Mouse (Mus musculus) testis, postnatal 10 days (tissue): Measurements from ENCODE around the gene Stub1.

Experiments used
- DNase-seq: peaks from one replicate; pipeline ENCODE4 v3.0.0; 2021; ENCODE audit warnings: low spot score

Stub1 gene

DNA sequence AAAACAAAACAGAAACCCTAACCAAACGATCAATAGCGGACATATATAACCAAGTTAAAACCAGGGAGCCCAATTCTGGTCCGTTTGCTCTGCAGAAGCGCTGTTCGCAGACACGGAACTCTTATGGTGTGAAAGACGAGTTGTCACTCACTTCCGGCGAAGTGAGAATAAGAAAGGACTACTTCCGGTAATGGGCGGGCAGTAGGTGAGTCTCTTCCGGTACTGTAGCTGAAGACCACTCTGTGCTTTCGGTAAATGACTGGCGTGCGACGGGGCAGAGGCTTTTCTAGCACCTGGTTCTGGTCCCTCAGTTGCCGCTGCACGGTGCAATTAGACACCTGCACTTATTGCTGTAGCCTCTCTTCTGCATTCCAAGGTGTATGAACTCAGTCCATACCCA, 9.8 kb downstream of the Stub1 start, which contains the start of gene Wdr24:
Wdr24 (plus strand) TSS at position 176 of the 400 bp plus-strand sequence.
- DNase-seq: peak; percentile 69

DNA sequence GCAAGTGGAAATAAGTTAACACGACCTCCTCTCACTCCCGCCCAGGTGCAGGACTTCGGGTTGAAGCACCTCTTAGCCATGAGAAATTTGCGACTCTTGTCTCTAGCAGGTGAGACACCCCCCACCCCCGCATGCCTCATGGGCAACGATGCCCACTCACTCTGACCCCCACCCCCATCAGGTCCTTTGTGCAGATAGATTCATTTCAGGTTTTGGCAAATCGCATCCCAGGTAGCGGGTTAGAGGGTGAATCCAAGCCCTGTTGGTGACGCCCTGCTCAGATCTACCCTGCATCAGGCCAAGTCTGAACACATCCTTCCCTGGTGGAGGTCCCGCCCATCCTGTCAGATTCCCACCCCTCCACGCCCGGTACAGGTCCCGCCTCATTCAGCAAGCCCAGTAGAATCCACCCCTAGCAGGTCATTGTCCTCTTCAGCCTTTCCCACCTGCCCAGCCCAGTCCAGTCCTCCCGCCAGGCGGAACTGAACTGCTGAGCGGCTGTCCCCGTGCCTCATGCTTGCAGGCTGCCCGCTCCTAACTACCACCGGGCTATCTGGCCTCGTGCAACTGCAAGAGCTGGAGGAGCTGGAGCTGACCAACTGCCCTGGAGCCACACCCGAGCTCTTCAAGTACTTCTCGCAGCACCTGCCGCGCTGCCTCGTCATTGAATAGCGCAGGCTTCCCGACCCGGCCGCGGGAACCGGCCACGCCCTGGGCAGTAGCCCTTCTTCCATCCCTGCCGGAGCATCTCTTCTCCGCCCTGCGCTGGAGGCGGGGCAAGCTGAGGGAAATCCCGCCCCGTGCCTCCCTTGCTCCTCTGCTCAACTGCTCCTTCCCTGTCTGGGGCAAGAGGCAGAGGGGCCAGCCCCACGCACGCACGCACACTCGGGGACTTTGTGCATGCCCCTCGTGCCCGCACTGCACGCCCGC, 14.1 kb downstream of the Stub1 start:
- DNase-seq: peak; percentile 52

DNA sequence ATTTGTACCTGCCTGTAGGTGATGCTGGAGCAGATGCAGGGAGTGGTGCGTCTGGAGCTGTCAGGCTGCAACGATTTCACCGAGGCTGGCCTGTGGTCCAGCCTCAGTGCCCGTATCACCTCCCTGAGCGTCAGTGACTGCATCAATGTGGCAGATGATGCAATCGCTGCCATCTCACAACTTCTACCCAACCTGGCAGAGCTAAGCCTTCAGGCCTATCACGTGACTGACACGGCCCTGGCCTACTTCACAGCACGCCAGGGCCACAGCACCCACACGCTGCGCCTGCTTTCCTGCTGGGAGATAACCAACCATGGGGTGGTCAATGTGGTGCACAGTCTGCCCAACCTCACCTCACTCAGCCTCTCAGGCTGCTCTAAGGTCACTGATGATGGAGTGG, 15.5 kb downstream of the Stub1 start:
- peak; percentile 33 for DNase-seq

- peak; percentile 94 for DNase-seq
Measured at GRCm38 (mm10) chr17:25813471-25813870, 19.7 kb downstream of the Stub1 start.

DNA sequence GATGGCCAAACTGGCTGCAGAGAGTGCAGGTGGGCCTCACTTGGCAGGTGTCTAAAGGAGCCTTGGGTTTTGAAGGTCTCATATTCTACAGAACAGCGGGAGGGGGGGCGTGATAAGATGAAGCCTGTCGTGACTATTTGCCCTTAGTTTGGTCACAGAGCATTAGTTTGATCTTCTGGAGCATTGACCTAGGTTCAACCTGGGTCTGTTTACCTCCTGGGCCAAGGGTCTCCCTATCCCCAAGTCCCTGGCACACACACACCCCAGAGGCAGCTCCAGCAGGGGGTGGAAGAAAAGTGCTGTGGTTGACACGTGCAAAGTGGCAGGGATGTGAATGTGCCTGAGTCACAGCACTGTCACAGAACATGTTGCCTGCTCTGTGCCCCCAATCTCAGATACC, 22.3 kb downstream of the Stub1 start:
- peak; percentile 33 for DNase-seq

- peak; percentile 39 for DNase-seq
Measured at GRCm38 (mm10) chr17:25809606-25810340, 23.4 kb downstream of the Stub1 start.

DNA sequence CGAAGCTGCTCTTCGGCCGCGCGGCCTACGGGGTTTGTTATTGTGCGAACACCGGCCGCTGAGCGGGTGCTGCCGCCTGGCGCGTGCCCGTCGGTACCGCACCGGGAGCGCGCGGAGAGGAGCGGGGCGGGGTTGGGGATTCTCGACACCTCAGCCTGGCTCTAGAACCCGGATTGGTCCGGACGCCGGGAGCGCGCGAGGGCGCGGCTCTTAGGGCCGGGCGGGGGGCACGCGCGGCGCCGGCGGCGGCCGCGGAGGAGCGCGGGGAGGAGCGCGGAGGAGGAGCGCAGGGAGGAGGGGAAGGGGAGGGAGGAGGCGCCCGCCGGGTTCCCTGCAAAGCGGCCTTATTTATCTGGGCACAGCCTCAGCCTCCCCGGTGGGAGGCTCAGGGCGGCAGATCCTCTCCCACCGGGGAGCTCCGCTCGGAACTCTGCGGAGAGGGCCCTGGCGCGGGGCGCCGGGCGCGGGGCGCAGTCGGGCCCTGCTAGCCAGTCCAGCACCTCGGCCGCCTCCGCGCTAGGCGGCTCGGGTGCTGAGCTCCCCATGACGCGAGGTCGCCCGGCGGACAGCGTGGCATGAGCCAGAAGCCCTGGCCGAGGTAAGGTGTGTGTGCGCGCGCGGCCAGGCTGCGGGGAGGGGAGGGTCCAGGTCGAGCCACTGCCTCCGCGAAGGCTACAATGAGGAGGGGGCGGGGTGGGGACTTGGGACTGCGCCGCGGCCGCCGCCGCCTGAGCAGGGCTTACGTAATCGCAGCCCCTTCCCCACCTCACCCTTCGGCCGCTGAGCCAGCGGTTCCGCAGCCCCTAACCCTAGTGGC, 24.2 kb downstream of the Stub1 start, which contains the start of gene Fbxl16:
Fbxl16 (plus strand) TSS at position 297 of the 817 bp plus-strand sequence.
- peak; percentile 76 for DNase-seq

GRCm38 (mm10) chr17:25808028-25808427, 25.2 kb downstream of the Stub1 start:
- no peak for DNase-seq

GRCm38 (mm10) chr17:25807452-25807851, 25.8 kb downstream of the Stub1 start:
- peak; percentile 36 for DNase-seq

DNA sequence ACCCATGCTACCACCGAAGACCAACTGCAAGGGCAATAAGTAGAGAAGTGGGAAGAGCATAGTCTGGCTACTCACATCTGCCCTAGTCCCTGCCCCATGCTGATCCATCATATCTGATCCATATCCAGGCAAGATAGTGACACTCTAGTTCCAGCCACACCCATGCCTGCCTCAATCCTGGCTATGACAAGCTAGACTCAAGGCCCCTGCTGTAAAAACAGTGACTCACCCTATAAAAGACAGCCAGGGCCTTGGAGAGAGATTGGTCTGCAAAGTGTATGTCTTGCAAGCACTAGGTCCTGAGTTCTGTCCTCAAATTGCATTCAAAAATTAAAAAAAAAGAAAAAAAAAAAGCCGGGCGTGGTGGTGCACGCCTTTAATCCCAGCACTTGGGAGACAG, 26.7 kb downstream of the Stub1 start:
- no peak for DNase-seq

DNA sequence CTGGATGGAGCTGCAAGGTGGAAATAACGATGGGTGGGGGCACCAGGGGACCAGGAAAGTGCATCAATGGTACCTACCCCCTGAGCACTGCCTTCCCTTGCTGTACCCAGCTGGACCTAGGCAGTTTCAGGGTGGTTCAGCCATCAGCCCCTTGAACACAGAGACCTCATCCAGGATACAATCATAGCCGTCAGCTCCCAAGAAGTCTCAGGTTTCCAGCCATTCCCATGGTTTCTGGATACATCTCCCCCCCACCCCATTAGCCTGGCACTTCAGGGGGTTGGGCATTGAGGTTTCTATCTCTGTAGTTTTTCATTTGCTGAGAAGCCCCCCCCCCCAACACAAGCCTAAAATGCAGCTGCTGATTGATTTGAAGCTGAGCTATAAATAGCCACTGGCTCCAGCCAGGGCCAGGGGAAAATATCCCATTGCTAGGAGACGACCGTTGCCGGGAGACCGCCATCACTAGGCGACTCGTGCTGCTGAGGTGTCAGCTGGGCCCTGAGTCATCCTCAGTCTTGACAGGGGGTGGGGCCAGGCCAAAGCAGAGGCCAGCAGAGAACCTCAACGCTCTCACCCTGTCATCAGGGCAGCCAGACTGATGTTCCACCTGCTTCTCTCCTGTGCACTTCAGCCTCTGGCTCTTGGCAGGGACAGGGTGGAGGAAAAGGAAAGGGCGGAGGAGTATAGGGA, 30.2 kb downstream of the Stub1 start:
- DNase-seq: peak; percentile 38

- peak; percentile 50 for DNase-seq
Measured at GRCm38 (mm10) chr17:25801029-25801428, 32.2 kb downstream of the Stub1 start.

DNA sequence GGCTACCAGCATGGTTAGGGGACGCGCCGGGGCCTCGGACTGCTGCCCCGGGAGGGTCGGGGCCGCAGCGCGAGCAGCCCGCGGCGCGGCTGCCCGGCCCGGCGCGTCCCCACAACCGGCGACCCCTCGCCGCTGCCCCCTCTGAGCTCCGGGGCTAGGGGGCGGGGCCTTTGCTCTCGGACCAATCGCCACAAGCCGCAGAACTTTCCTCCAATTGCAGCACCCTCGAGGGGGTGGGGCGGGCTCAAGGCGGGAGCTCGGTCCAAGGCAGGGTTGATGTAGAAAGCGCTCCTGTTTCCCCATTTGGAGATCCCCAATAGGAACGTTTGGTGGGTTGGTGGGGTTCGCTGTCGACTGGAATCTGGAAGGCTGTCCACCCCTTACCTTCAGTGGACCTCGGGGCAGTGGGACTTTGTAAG, 36.2 kb downstream of the Stub1 start, which contains the start of gene Metrn:
Metrn (minus strand) TSS at position 186 of the 419 bp plus-strand sequence.
- peak; percentile 95 for DNase-seq

DNA sequence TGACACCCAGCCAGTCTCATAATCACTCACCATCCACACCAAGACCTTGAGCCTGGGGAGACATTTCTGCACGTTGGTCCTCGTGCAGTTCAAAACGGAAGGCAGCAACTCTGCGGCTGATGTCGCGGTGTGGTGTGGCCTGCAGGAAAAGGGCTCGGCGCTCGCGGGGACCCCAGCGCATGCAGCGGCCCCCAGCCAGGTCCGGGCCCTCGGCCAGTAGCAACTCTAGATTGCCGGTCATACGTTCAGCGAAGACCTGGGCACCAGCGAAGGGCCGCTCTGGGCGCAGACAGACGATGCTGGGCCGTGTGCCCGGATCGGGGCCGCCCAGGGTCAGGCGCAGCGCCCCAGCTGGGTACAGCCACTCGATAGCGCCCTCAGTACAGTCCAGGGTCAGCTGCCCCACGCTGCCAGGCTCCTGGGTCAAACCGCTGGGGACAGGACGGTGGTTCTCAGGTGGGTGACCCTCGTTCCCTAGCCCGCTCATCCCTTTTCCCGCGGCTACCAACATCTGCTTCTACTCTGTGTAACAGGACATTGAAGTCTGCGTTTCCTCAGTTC, 36.9 kb downstream of the Stub1 start:
- peak; percentile 55 for DNase-seq

DNA sequence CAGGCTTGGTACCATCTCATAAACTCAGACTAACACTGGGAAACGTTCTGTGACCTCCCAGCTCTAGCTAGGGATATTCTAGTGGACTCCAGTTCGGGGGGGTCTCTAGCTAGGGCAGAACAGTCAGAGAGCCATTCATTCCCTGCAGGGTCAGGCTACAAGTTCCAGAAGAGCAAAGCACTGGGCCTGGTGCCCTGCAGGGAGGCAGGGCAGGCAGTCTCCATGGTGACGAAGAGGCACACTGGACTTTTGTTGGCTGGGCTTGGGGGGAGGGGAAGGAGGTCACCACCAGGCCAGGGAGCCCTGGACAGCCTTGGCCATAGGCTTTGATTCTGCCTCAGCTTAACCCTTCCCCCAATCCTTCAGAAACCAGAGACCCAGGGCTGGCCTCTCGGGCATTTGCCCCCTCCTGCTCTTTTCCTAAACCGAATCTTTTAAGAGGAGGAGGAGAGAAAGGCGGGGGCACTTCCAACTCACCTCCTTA, 37.6 kb downstream of the Stub1 start, which contains the start of gene AC134908.4:
AC134908.4 (minus strand) TSS at position 51 of the 484 bp plus-strand sequence.
- DNase-seq: no peak

- no peak for DNase-seq
Measured at GRCm38 (mm10) chr17:25794998-25795397, 38.2 kb downstream of the Stub1 start.

DNA sequence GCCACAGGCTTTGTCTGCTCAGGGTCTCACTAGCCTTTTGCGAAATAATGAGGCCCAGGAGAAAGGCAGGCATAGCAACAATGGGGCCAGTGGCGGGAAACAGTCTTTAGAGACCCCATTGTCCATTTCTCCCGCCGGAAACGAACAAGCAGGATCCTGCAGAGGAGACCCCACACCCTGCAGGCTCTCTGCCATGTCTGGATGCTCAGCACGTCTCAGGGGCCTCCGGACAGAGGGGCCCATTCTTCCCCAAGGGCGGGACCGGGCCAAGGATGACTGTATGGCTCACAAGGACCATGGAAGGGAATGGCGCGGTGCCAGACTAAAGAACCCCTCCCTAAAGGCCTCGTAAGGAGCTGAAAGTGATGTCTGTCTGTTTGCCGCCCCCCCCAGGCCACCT, 39.0 kb downstream of the Stub1 start:
- peak; percentile 59 for DNase-seq

DNA sequence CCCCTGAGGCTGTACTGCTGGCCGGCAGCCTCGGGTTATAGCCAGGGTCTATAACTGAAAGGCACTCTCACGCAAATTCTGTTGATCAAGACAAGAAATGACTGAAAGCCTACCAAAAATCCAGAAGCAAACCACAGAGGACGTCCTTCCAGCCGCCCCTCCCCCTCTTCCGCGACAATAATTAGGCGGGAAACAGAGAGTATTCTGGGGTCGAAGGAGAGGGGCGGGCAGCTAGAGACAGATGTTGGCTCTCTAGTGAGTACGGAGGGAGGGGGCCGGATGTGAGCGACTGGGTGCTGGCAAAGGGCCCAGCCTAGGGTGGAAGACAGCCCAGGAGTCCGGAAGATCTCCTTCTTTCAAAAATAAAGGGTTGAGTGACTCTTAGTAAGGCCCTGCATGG, 40.6 kb downstream of the Stub1 start, which contains the start of gene Fam173a:
Fam173a (minus strand) TSS at position 287 of the 400 bp plus-strand sequence.
- DNase-seq: peak; percentile 86

- DNase-seq: peak; percentile 89
Measured at GRCm38 (mm10) chr17:25791843-25792527, 41.2 kb downstream of the Stub1 start.

DNA sequence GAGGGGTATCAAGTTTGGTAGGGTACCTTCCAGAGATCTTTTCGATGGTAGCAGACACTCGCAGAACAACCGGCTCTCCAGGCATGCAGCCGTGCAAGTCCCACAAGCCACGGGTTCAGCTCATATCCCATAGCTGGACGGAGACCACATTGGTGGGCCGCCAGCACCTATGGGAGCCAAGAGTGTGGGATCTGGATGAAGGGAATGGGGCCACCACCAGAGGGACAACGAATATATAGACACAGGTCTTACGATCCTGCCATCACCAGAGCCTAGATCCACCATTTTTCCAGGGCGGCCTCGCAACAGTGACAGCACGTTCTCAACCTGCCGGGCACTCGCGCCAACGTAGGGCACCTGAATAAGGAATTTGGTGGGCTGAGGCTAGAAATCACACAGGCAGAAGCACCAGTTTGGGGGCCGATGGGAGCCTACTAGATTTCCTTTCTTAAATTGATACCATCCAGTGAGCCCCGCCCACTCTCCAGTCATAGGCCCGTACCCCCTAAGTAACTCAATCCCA, 41.8 kb downstream of the Stub1 start:
- DNase-seq: no peak
